Mouse (Mus musculus): ENCODE measurements at regions not wholly inside any gene's neighbourhood (a gene's known extent, or its start where the extent isn't known, plus 50 kb on each side); places are given as distances from the start of the nearest gene placed in this dataset.

- Histone ChIP-seq H3K9me3 (no peaks in the 10 kb centered on the region), H3K27me3 (no peaks in the 10 kb centered on the region), H3K4me1 (no peaks in the 10 kb centered on the region), H3K27ac (no peak overlapping the region), H3K4me2 (no peak overlapping the region), H3K4me3 (replicated peaks) (no peak overlapping the region), H3K36me3 (replicated peaks) (no peaks in the 10 kb centered on the region), H3K9ac (no peak overlapping the region)
- 58% methylated on average over 7 of the region's 7 CpGs for WGBS
- ATAC-seq (ENCODE audit: low FRiP score), result no peak
Measured at GRCm38 (mm10) chr16:27586307-27586706, 197.6 kb downstream of the Ccdc50 start.

GRCm38 (mm10) chr16:27609366-27609765 is 220.7 kb downstream of the Ccdc50 start:
- Histone ChIP-seq H3K27ac (no peak overlapping the region), H3K4me3 (replicated peaks) (no peak overlapping the region), H3K9ac (no peak overlapping the region), H3K36me3 (replicated peaks) (no peaks in the 10 kb centered on the region), H3K27me3 (no peaks in the 10 kb centered on the region), H3K9me3 (no peaks in the 10 kb centered on the region), H3K4me2 (no peak overlapping the region), H3K4me1 (no peaks in the 10 kb centered on the region)
- no peak for ATAC-seq (ENCODE audit: low FRiP score)
- 93% methylated on average over 3 of the region's 3 CpGs for WGBS

GRCm38 (mm10) chr16:27641306-27641705 is 252.6 kb downstream of the Ccdc50 start:
- H3K4me2 ChIP-seq, result no peak overlapping the region
- H3K27me3 ChIP-seq, result no peaks in the 10 kb centered on the region
- no peak overlapping the region for H3K27ac ChIP-seq
- no peak overlapping the region for H3K9ac ChIP-seq
- no peak for ATAC-seq (ENCODE audit: low FRiP score)
- no peaks in the 10 kb centered on the region for H3K9me3 ChIP-seq
- WGBS, result 72% methylated on average over 2 of the region's 2 CpGs
- H3K4me3 ChIP-seq (replicated peaks), result no peak overlapping the region
- no peaks in the 10 kb centered on the region for H3K36me3 ChIP-seq (replicated peaks)
- no peaks in the 10 kb centered on the region for H3K4me1 ChIP-seq

- H3K36me3 ChIP-seq (replicated peaks), result no peaks in the 10 kb centered on the region
- no peaks in the 10 kb centered on the region for H3K9me3 ChIP-seq
- H3K27me3 ChIP-seq, result no peaks in the 10 kb centered on the region
- no peak overlapping the region for H3K27ac ChIP-seq
- 25% methylated on average over 2 of the region's 2 CpGs for WGBS
- H3K9ac ChIP-seq, result no peak overlapping the region
- H3K4me2 ChIP-seq, result no peak overlapping the region
- H3K4me3 ChIP-seq (replicated peaks), result no peak overlapping the region
- 0 out of 2 replicates have a peak, but pooled peaks have one; percentile 39 for ATAC-seq (ENCODE audit: low FRiP score)
- H3K4me1 ChIP-seq, result no peaks in the 10 kb centered on the region
Measured at GRCm38 (mm10) chr16:27678275-27678674, 289.6 kb downstream of the Ccdc50 start.

GRCm38 (mm10) chr16:27682926-27683325 is 294.3 kb downstream of the Ccdc50 start:
- no peak for ATAC-seq (ENCODE audit: low FRiP score)
- Histone ChIP-seq H3K4me2 (no peak overlapping the region), H3K9me3 (no peaks in the 10 kb centered on the region), H3K9ac (no peak overlapping the region), H3K4me3 (replicated peaks) (no peak overlapping the region), H3K36me3 (replicated peaks) (no peaks in the 10 kb centered on the region), H3K27ac (no peak overlapping the region), H3K27me3 (no peaks in the 10 kb centered on the region), H3K4me1 (no peaks in the 10 kb centered on the region)
- 85% methylated on average over 3 of the region's 3 CpGs for WGBS

GRCm38 (mm10) chr16:27683826-27684225 is 295.2 kb downstream of the Ccdc50 start:
- no peak overlapping the region for H3K4me2 ChIP-seq
- no peak overlapping the region for H3K27ac ChIP-seq
- no peaks in the 10 kb centered on the region for H3K36me3 ChIP-seq (replicated peaks)
- 78% methylated on average over 3 of the region's 3 CpGs for WGBS
- no peak for ATAC-seq (ENCODE audit: low FRiP score)
- H3K27me3 ChIP-seq, result no peaks in the 10 kb centered on the region
- H3K4me1 ChIP-seq, result no peaks in the 10 kb centered on the region
- no peaks in the 10 kb centered on the region for H3K9me3 ChIP-seq
- no peak overlapping the region for H3K9ac ChIP-seq
- no peak overlapping the region for H3K4me3 ChIP-seq (replicated peaks)

GRCm38 (mm10) chr16:27709946-27710345 is 321.3 kb downstream of the Ccdc50 start:
- Histone ChIP-seq H3K9ac (no peak overlapping the region), H3K27ac (no peak overlapping the region), H3K4me1 (no peaks in the 10 kb centered on the region), H3K4me3 (replicated peaks) (no peak overlapping the region), H3K4me2 (no peak overlapping the region), H3K9me3 (no peaks in the 10 kb centered on the region), H3K36me3 (replicated peaks) (no peaks in the 10 kb centered on the region), H3K27me3 (no peaks in the 10 kb centered on the region)
- ATAC-seq (ENCODE audit: low FRiP score), result no peak
- 75% methylated on average over 5 of the region's 5 CpGs for WGBS

GRCm38 (mm10) chr16:27723445-27723844 is 334.8 kb downstream of the Ccdc50 start:
- no peaks in the 10 kb centered on the region for H3K4me1 ChIP-seq
- H3K4me2 ChIP-seq, result no peak overlapping the region
- no peaks in the 10 kb centered on the region for H3K9me3 ChIP-seq
- H3K4me3 ChIP-seq (replicated peaks), result no peak overlapping the region
- H3K27me3 ChIP-seq, result no peaks in the 10 kb centered on the region
- 96% methylated on average over 2 of the region's 2 CpGs for WGBS
- no peak overlapping the region for H3K27ac ChIP-seq
- ATAC-seq (ENCODE audit: low FRiP score), result no peak
- H3K9ac ChIP-seq, result no peak overlapping the region
- H3K36me3 ChIP-seq (replicated peaks), result no peaks in the 10 kb centered on the region

All from forebrain, embryonic 12.5 days (tissue).